Mouse (Mus musculus): ENCODE measurements around the gene Poldip2. TPM values are rescaled to one million over a fixed set of nuclear protein-coding genes. Genes with fewer than 3 reads are reported as not detected.
A peak's percentile ranks its signal among the peaks of the same experiment; 100 is the strongest.

Gene Poldip2
- polyA plus RNA-seq, 1 experiment from 2014 or later, result 96.6 TPM

GRCm38 (mm10) chr11:78556070-78556469 is 44.1 kb downstream of the Poldip2 start:
- WGBS (ENCODE audit: insufficient replicate concordance), result 31% methylated on average over 4 of the region's 4 CpGs
- no peak overlapping the region for H3K9ac ChIP-seq (replicated peaks)
- H3K9me3 ChIP-seq (ENCODE audit: low read length), result no peaks in the 10 kb centered on the region
- H3K36me3 ChIP-seq (replicated peaks; ENCODE audit: insufficient read depth, low read length), result no peaks in the 10 kb centered on the region
- TF ChIP-seq EP300 (IDR thresholded peaks at IDR 0.05; ENCODE audit: low read depth), result no peak
- no peak for TF ChIP-seq CTCF (IDR thresholded peaks at IDR 0.05; ENCODE audit: low read depth)
- no peak overlapping the region for H3K4me3 ChIP-seq (ENCODE audit: low read depth, low read length)
- DNase-seq (no peak), ATAC-seq (no peak)
- no peaks in the 10 kb centered on the region for H3K27me3 ChIP-seq (ENCODE audit: insufficient read depth, low read length)
- no peak overlapping the region for H3K4me2 ChIP-seq (ENCODE audit: low read depth, low read length)
- H3K4me1 ChIP-seq (ENCODE audit: insufficient read depth), result peaks cover 3% of the 10 kb centered on the region; the same call in 1 of the 2 replicates
- 0 out of 2 replicates have a peak overlapping the region, but pooled peaks have one; percentile 25 for H3K27ac ChIP-seq (ENCODE audit: low read depth)

- WGBS (ENCODE audit: insufficient replicate concordance), result 60% methylated on average over 8 of the region's 8 CpGs
- H3K9me3 ChIP-seq (ENCODE audit: low read length), result no peaks in the 10 kb centered on the region
- H3K9ac ChIP-seq (replicated peaks), result no peak overlapping the region
- ATAC-seq, result no peak
- H3K4me1 ChIP-seq (ENCODE audit: insufficient read depth), result peaks cover 3% of the 10 kb centered on the region; the same call in 1 of the 2 replicates
- H3K36me3 ChIP-seq (replicated peaks; ENCODE audit: insufficient read depth, low read length), result no peaks in the 10 kb centered on the region
- no peak for DNase-seq
- TF ChIP-seq EP300 (IDR thresholded peaks at IDR 0.05; ENCODE audit: low read depth) (no peak), CTCF (IDR thresholded peaks at IDR 0.05; ENCODE audit: low read depth) (peak; percentile 55)
- H3K4me2 ChIP-seq (ENCODE audit: low read depth, low read length), result no peak overlapping the region
- no peaks in the 10 kb centered on the region for H3K27me3 ChIP-seq (ENCODE audit: insufficient read depth, low read length)
- H3K27ac ChIP-seq (ENCODE audit: low read depth), result no peak overlapping the region
- no peak overlapping the region for H3K4me3 ChIP-seq (ENCODE audit: low read depth, low read length)
These were observed 45.2 kb downstream of the Poldip2 start for GRCm38 (mm10) chr11:78557241-78557640.

DNA sequence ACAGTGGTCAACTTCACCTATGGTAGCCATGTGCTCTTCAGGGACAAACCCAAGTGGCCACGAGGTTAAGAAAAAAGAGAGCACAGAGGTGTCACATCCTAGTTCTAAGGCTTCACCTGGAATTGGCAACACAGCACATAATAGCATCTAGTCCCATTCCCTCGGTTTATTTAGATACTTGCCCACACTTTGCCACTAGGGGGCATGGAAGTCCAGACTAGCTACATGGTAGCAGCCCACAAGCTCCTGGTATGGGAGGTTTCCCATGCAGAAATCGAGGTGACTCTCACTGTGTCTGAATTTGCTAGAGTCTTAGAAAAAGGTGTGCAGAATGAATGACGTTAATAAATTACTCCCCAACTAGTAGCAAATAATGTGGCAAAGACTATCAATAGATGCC is 48.5 kb downstream of the Poldip2 start:
- H3K9ac ChIP-seq (replicated peaks), result no peak overlapping the region
- H3K9me3 ChIP-seq (ENCODE audit: low read length), result no peaks in the 10 kb centered on the region
- H3K27me3 ChIP-seq (ENCODE audit: insufficient read depth, low read length), result no peaks in the 10 kb centered on the region
- ATAC-seq, result peak; percentile 70
- DNase-seq, result peak; percentile 72
- H3K4me2 ChIP-seq (ENCODE audit: low read depth, low read length), result no peak overlapping the region
- H3K4me3 ChIP-seq (ENCODE audit: low read depth, low read length), result no peak overlapping the region
- WGBS (ENCODE audit: insufficient replicate concordance), result 11% methylated on average over 4 of the region's 4 CpGs
- no peak overlapping the region for H3K27ac ChIP-seq (ENCODE audit: low read depth)
- peaks cover 3% of the 10 kb centered on the region; the same call in 1 of the 2 replicates for H3K4me1 ChIP-seq (ENCODE audit: insufficient read depth)
- TF ChIP-seq CTCF (IDR thresholded peaks at IDR 0.05; ENCODE audit: low read depth) (peak; percentile 87), EP300 (IDR thresholded peaks at IDR 0.05; ENCODE audit: low read depth) (no peak)
- no peaks in the 10 kb centered on the region for H3K36me3 ChIP-seq (replicated peaks; ENCODE audit: insufficient read depth, low read length)

GRCm38 (mm10) chr11:78566775-78567174 is 54.8 kb downstream of the Poldip2 start:
- H3K27ac ChIP-seq (ENCODE audit: low read depth), result peak overlapping the region; percentile 46
- peak; percentile 68 for ATAC-seq
- DNase-seq, result no peak
- H3K4me2 ChIP-seq (ENCODE audit: low read depth, low read length), result no peak overlapping the region
- TF ChIP-seq EP300 (IDR thresholded peaks at IDR 0.05; ENCODE audit: low read depth), result peak; percentile 90
- TF ChIP-seq CTCF (IDR thresholded peaks at IDR 0.05; ENCODE audit: low read depth), result no peak
- no peaks in the 10 kb centered on the region for H3K9me3 ChIP-seq (ENCODE audit: low read length)
- no peak overlapping the region for H3K4me3 ChIP-seq (ENCODE audit: low read depth, low read length)
- H3K36me3 ChIP-seq (replicated peaks; ENCODE audit: insufficient read depth, low read length), result no peaks in the 10 kb centered on the region
- WGBS (ENCODE audit: insufficient replicate concordance), result 33% methylated on average over 6 of the region's 6 CpGs
- no peak overlapping the region for H3K9ac ChIP-seq (replicated peaks)
- no peaks in the 10 kb centered on the region for H3K4me1 ChIP-seq (ENCODE audit: insufficient read depth)
- H3K27me3 ChIP-seq (ENCODE audit: insufficient read depth, low read length), result no peaks in the 10 kb centered on the region

GRCm38 (mm10) chr11:78567614-78568013 is 55.6 kb downstream of the Poldip2 start:
- no peaks in the 10 kb centered on the region for H3K9me3 ChIP-seq (ENCODE audit: low read length)
- H3K4me1 ChIP-seq (ENCODE audit: insufficient read depth), result no peaks in the 10 kb centered on the region
- ATAC-seq, result no peak
- TF ChIP-seq CTCF (IDR thresholded peaks at IDR 0.05; ENCODE audit: low read depth) (no peak), EP300 (IDR thresholded peaks at IDR 0.05; ENCODE audit: low read depth) (no peak)
- no peak overlapping the region for H3K9ac ChIP-seq (replicated peaks)
- no peaks in the 10 kb centered on the region for H3K36me3 ChIP-seq (replicated peaks; ENCODE audit: insufficient read depth, low read length)
- H3K4me2 ChIP-seq (ENCODE audit: low read depth, low read length), result no peak overlapping the region
- DNase-seq, result no peak
- no peaks in the 10 kb centered on the region for H3K27me3 ChIP-seq (ENCODE audit: insufficient read depth, low read length)
- 70% methylated on average over 6 of the region's 6 CpGs for WGBS (ENCODE audit: insufficient replicate concordance)
- 0 out of 2 replicates have a peak overlapping the region, but pooled peaks have one; percentile 3 for H3K27ac ChIP-seq (ENCODE audit: low read depth)
- no peak overlapping the region for H3K4me3 ChIP-seq (ENCODE audit: low read depth, low read length)

- WGBS (ENCODE audit: insufficient replicate concordance), result 90% methylated on average over 10 of the region's 10 CpGs
- TF ChIP-seq CTCF (IDR thresholded peaks at IDR 0.05; ENCODE audit: low read depth) (no peak), EP300 (IDR thresholded peaks at IDR 0.05; ENCODE audit: low read depth) (no peak)
- Histone ChIP-seq H3K27ac (ENCODE audit: low read depth) (no peak overlapping the region), H3K9ac (replicated peaks) (no peak overlapping the region), H3K4me3 (ENCODE audit: low read depth, low read length) (no peak overlapping the region), H3K4me2 (ENCODE audit: low read depth, low read length) (no peak overlapping the region), H3K4me1 (ENCODE audit: insufficient read depth) (no peaks in the 10 kb centered on the region), H3K27me3 (ENCODE audit: insufficient read depth, low read length) (no peaks in the 10 kb centered on the region), H3K36me3 (replicated peaks; ENCODE audit: insufficient read depth, low read length) (0 out of 2 replicates have a peak, but pooled peaks cover 2% of the 10 kb centered on the region), H3K9me3 (ENCODE audit: low read length) (no peaks in the 10 kb centered on the region)
- ATAC-seq (no peak), DNase-seq (no peak)
These were observed 56.8 kb downstream of the Poldip2 start for GRCm38 (mm10) chr11:78568827-78569226.

Data from liver, postnatal 0 days (tissue).